Mouse (Mus musculus) brain, embryonic 18.5 days (tissue): ENCODE results near the gene Qrich1.
"Not testable (repeated sequence)": the region's sequence is repeated elsewhere in the genome, so short reads cannot be mapped to it uniquely, and the experiment has no call there.

Experiments
- DNase-seq: peaks from one replicate; pipeline ENCODE4 v3.0.0-alpha.2; 2012; ENCODE audit warnings: low read depth, low spot score

Qrich1 gene

DNA sequence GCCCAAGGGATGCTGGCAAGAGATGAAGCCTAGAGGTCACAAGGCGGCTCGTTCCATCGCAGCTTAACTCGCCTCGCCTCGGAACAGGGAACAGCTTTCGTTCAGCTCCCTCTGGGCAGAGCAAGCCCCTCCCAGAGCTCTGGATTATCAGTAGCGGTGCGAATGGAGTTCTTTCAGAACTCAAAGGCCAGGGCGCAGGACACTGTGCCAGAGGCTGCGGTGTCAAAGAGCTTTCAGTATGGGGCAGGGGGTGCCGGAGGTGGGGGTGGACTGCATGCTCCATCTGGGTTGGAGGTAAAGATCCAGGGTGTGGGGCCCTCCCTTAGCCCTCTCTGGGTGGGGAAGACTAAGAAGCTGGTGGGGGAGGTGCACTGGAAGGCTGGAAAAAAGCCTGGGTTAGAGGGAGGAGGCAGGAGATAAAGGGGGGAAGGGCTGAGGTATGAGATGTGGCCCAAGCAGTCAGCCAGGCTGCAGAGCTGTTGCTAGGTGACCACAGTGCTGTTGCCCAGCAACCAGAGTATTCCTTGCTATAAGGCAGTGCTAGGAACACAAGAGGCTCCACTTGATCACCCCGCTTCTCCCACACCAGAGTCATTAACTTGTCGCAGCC lies 71.1 kb downstream of the Qrich1 start:
- peak; percentile 90 for DNase-seq

DNA sequence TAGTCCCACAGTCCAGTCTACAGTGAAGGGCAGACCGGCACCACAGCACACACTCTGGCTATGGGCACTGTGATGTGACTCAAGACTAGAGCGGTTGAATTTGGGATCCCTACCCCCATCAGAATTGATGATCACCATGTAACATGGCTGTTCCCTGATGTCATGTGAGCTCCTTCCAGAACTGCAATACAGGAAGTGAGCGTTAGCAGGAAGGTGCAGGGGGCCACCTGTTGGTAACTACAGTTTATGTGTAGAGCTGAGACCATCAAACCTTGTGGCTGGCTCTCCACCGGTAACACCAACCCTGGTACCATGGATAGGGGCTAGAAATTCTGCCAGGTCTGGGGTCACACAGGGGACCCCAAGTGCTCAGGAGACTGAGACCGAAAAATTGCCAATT lies 72.6 kb downstream of the Qrich1 start:
- DNase-seq, result no peak

DNA sequence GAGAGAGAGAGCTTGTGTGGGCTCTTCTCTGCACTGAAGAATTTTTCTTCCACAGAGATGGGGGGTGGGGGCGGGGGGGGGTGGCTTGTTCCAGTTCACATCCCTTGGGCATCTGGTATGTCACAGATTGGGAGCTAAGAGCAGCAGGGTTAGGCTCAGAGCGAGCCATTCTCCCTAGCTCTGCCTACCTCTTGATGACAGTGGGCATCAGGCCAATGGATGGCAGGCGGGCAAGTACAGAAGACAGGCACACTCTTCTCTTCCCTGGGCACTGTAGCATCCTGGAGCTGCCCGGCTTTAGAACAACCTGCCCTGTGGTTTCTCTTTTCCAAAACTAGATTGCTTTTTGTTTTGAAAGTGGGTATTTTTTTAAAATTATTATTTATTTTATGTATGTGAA lies 74.9 kb downstream of the Qrich1 start:
- DNase-seq, result no peak

DNA sequence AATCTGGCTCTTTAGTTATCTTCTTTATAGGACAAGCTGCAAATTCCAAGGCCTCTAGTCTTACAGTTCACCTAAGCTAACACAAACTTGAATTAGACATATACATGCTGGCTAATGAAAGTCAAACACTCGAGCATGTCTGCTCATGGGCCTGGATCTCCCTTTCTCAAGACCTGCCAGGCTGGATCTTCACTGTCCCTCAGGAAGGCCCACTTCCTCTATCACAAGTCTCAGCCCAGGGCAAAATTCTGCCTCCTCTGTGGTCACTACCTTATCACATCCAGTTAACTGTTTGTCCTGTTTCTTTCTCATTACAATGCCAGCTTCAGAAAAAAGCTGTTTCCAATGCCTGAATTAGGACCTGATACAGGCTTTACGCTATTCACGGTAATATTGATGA lies 77.7 kb downstream of the Qrich1 start:
- no peak for DNase-seq

DNA sequence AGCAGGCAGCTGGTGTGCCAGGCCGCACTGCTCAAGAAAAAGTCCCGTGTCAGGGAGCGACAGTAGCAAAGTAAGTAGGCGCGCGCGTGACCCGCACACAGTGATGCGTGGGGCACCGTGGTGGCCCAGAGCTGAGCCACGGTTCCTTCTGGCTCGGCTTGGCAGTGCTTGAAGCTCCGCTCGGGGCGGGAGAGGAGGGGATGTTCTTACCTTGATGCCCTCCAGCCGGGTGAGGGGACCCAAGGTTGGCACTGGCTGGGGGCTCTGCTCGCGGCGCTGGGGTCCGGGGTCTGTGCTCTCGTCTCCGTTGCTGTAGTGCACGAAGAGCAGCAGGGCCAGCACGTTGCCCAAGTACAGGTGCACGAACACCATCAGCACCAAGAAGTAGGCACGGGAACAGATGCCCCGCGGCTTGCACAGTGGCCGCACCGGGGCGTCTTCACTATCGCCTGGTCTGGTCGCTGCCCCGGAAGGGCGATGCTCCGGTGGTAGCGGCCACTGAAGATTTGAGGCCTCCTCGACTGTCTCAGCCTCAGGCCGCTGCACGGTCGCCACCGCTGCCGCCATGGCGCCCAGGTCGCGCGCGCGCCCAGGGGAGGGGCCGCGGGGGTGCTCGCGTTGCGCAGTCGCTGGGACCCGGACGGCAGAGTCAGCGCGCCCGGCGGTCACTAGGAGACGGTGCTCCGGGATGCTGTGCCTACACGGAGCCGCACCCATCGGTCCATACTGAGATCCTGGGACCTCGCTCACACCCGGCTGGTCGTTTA lies 80.6 kb downstream of the Qrich1 start, which contains the start of gene P4htm:
Gene P4htm, minus strand, starts transcription at position 670 of the 767 bp plus-strand sequence.
- no peak for DNase-seq

DNA sequence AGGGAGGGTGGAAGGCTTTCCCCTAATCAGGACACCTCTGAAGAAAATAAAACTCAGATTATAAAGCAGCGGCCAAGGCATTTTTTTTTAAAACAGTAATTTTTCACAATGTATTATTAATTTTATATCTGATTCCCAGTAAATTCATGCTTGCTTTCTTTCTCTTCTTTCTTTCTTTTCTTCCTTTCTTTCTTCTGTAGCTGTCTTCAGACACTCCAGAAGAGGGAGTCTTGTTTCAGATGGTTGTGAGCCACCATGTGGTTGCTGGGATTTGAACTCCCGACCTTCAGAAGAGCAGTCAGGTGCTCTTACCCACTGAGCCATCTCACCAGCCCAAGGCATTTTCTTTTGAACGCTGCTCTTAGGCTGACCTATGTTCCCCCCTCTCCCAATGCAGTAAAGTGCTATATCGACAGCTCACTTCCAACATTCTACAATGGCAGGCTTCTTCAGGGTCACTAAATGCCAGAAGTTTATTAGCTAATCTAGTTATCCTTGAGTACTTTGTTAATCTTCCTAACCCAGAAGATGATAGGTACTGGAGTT lies 82.5 kb downstream of the Qrich1 start:
- DNase-seq, result no peak

DNA sequence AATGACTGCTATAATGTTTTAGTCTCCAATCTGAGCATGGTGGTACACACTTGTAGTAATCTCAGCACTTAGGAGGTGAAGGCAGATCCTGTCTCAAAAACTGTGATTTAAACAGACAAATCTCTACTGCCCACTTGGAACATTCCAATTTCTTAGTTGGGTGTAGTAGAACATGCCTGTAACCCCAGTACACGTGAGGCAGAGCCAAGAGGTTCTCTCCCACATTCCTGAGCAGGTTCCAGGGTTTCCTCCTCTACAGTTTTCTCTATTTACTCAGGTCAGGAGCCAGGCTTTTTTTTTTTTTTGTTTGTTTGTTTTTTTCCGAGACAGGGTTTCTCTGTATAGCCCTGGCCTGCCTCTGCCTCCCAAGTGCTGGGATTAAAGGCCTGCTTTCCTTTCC lies 83.4 kb downstream of the Qrich1 start:
- DNase-seq, result no peak

DNA sequence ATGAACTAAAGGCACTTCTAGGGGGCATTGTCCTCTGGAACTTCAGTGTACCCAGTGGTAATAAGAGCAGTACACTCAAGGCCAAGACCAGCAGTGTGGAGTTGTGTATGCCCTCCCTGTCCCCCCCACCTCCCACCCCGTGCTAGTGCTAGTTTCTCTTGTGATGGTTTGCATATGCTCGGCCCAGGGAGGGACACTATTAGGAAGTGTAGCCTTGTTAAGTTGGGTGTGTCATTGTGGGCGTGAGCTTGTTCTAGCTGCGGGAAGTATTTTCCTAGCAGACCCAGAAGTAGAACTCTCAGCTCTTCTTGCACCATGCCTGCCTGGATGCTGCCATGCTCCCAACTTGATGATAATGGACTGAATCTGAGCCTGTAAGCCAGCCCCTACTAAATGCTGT lies 85.4 kb downstream of the Qrich1 start:
- no peak for DNase-seq

DNA sequence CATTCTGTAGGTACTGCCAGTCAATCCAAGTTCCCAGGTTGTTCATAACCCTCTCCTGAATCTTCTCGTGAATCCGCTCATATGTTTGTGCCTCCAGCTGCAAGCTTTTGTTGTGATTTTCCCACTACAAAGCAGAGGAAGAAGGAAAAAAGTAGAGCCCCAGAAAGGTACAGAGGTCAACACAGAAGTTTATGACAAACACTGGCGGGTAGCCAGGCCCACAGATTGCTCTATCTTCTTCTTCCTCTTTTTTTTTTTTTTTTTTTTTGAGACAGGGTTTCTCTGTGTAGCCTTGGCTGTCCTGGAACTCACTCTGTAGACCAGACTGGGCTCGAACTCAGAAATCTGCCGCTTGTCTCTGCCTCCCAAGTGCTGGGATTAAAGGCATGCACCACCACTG lies 91.3 kb downstream of the Qrich1 start:
- DNase-seq, result not testable (repeated sequence)

DNA sequence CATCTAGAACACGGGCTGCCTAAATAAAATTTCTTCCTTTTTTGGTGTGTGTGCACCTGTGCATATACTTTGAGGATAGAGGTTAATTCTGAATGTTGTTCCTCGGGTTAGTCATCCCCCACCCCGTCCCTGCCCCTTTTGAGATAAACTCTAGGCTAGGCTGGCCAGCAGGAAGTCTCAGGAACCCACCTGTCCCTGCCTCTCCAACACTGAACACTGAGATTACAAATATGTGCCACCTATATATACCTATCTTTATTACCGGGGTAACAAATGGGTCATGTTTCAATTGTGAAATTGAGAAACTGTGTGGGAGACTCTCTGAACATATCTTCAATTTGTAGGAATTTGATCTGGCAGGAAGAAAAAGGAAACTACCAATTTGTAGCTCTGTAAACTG lies 92.3 kb downstream of the Qrich1 start:
- no peak for DNase-seq
